Mouse (Mus musculus) intestine, postnatal 0 days (tissue): ENCODE measurements around the gene Rnaseh1. TPM values are rescaled to one million over a fixed set of nuclear protein-coding genes. Genes with fewer than 3 reads are reported as not detected.
A peak's percentile ranks its signal among the peaks of the same experiment; 100 is the strongest.

Source experiments
- ATAC-seq: fragments of 200-750 bp; cut with Nextera tagmentation; 2 replicates; pipeline ENCODE4 v1.8.0; 2017; ENCODE audit warnings: mild to moderate bottlenecking, moderate TSS enrichment, moderate library complexity
- H3K27ac ChIP-seq: fragments of 300-500 bp; sonication (generic); 2 replicates; pipeline ENCODE4 v1.5.1; 2014; ENCODE audit warnings: mild to moderate bottlenecking, low read depth, low read length, moderate library complexity
- H3K27me3 ChIP-seq: fragments of 300-500 bp; sonication (generic); replicated peaks from 2 replicates; pipeline ENCODE4 v1.6.1; 2014; ENCODE audit warnings: low read length, mixed read lengths; ENCODE audit not compliant: control insufficient read depth, insufficient read depth
- H3K36me3 ChIP-seq: fragments of 300-500 bp; sonication (generic); 2 replicates; pipeline ENCODE4 v1.6.1; 2014; ENCODE audit warnings: mild to moderate bottlenecking, moderate library complexity; ENCODE audit not compliant: control insufficient read depth, insufficient read depth
- H3K4me1 ChIP-seq: fragments of 300-500 bp; sonication (generic); replicated peaks from 2 replicates; pipeline ENCODE4 v1.6.1; 2014; ENCODE audit warnings: antibody characterized with exemption, low read length, mixed read lengths; ENCODE audit not compliant: control insufficient read depth, insufficient read depth
- H3K4me2 ChIP-seq: fragments of 300-500 bp; sonication (generic); replicated peaks from 2 replicates; pipeline ENCODE4 v1.6.1; 2014; ENCODE audit warnings: low read depth, mild to moderate bottlenecking, moderate library complexity
- H3K4me3 ChIP-seq: fragments of 300-500 bp; sonication (generic); 2 replicates; pipeline ENCODE4 v1.5.1; 2014; ENCODE audit warnings: low read depth, low read length
- H3K9ac ChIP-seq: fragments of 300-500 bp; sonication (generic); 2 replicates; pipeline ENCODE4 v1.6.1; 2014; ENCODE audit warnings: mild to moderate bottlenecking, low read depth, low read length
- H3K9me3 ChIP-seq: fragments of 300-500 bp; sonication (generic); 2 replicates; pipeline ENCODE4 v1.6.1; 2016; ENCODE audit warnings: mixed run types; ENCODE audit not compliant: control insufficient read depth
- CTCF ChIP-seq: sonication (generic); IDR thresholded peaks from 2 replicates; pipeline ENCODE4 v1.5.1; 2016; ENCODE audit warnings: low read depth, mild to moderate bottlenecking, control low read depth, antibody characterized with exemption, moderate library complexity
- WGBS: fragments of 180-500 bp; shearing (Covaris S2); extraction: QIAGEN DNeasy Blood & Tissue Kit; methylation state at CpG from one replicate; pipeline ENCODE4 v1.1.7; 2014; 5-methylcytosine and 5-hydroxymethylcytosine counted together
- microRNA-seq: library from miRNA; unstranded; fragments of <30 nt; microRNA quantifications from one replicate; pipeline ENCODE4, GENCODE M21; 2016
- polyA plus RNA-seq: library from polyadenylated mRNA; unstranded; fragments of >200 nt; fragmentation: Nextera tagmentation; extraction: Ambion mirVana; gene quantifications from 2 replicates; pipeline ENCODE4 v1.2.1, GENCODE M21; 2015

Rnaseh1 gene
- polyA plus RNA-seq, 1 experiment from 2014 or later, result 13.8 TPM

GRCm38 (mm10) chr12:28700101-28700511 is 50.7 kb downstream of the Rnaseh1 start:
- ATAC-seq, result no peak
- Histone ChIP-seq H3K4me3 (no peak overlapping the region), H3K4me1 (no peaks in the 10 kb centered on the region), H3K4me2 (no peak overlapping the region), H3K9me3 (no peaks in the 10 kb centered on the region), H3K27me3 (no peaks in the 10 kb centered on the region), H3K27ac (no peak overlapping the region), H3K9ac (no peak overlapping the region), H3K36me3 (peaks cover 34% of the 10 kb centered on the region)
- 40% methylated on average over 3 of the region's 3 CpGs for WGBS
- no peak for TF ChIP-seq CTCF

GRCm38 (mm10) chr12:28700561-28701025 is 51.2 kb downstream of the Rnaseh1 start:
- H3K4me3 ChIP-seq, result no peak overlapping the region
- H3K27me3 ChIP-seq, result no peaks in the 10 kb centered on the region
- no peak for ATAC-seq
- no peaks in the 10 kb centered on the region for H3K9me3 ChIP-seq
- H3K27ac ChIP-seq, result no peak overlapping the region
- H3K4me2 ChIP-seq, result no peak overlapping the region
- WGBS, result 78% methylated on average over 19 of the region's 19 CpGs
- H3K4me1 ChIP-seq, result no peaks in the 10 kb centered on the region
- H3K9ac ChIP-seq, result no peak overlapping the region
- no peak for TF ChIP-seq CTCF
- peaks cover 31% of the 10 kb centered on the region for H3K36me3 ChIP-seq

- no peaks in the 10 kb centered on the region for H3K27me3 ChIP-seq
- no peaks in the 10 kb centered on the region for H3K4me1 ChIP-seq
- H3K27ac ChIP-seq, result no peak overlapping the region
- ATAC-seq, result peak; percentile 39; the same call in 1 of the 2 replicates
- no peak overlapping the region for H3K4me3 ChIP-seq
- no peak overlapping the region for H3K9ac ChIP-seq
- H3K9me3 ChIP-seq, result no peaks in the 10 kb centered on the region
- 69% methylated on average over 11 of the region's 11 CpGs for WGBS
- no peak overlapping the region for H3K4me2 ChIP-seq
- TF ChIP-seq CTCF, result no peak; the same call in 1 of the 2 replicates
- H3K36me3 ChIP-seq, result peaks cover 25% of the 10 kb centered on the region
Measured at GRCm38 (mm10) chr12:28701302-28701701, 51.9 kb downstream of the Rnaseh1 start.

DNA sequence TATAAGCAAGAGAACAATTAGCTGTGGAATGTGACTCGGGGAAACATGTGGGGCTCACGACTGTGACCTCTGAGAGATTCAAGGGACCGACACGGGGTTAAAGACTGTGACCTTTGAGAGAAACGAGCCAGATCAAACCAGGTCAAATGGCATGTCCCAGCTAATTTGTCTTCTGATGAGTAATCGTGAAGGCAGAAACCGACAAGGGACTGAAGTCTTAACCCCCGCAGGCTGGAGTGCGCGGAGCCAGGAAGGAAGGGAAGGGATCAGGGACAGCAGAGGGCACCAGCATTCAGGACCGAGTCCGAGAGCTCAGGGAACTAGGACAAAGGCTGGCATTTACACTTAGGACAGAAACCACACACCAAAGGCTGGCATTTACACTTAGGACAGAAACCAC is 55.0 kb downstream of the Rnaseh1 start:
- no peak overlapping the region for H3K4me2 ChIP-seq

GRCm38 (mm10) chr12:28705204-28705603 is 55.8 kb downstream of the Rnaseh1 start:
- no peaks in the 10 kb centered on the region for H3K27me3 ChIP-seq
- H3K4me3 ChIP-seq, result no peak overlapping the region
- ATAC-seq, result no peak
- H3K9me3 ChIP-seq, result no peaks in the 10 kb centered on the region
- WGBS, result 85% methylated on average over 6 of the region's 6 CpGs
- H3K9ac ChIP-seq, result no peak overlapping the region
- no peaks in the 10 kb centered on the region for H3K4me1 ChIP-seq
- TF ChIP-seq CTCF, result no peak
- peaks cover 42% of the 10 kb centered on the region for H3K36me3 ChIP-seq
- no peak overlapping the region for H3K27ac ChIP-seq
- H3K4me2 ChIP-seq, result no peak overlapping the region

More for the DNA sequence above, 55.0 kb downstream of the Rnaseh1 start:
- Histone ChIP-seq H3K27me3 (no peaks in the 10 kb centered on the region), H3K36me3 (peaks cover 34% of the 10 kb centered on the region; the same call in 1 of the 2 replicates), H3K9me3 (no peaks in the 10 kb centered on the region), H3K27ac (no peak overlapping the region), H3K4me3 (no peak overlapping the region), H3K4me1 (no peaks in the 10 kb centered on the region), H3K9ac (no peak overlapping the region)
- ATAC-seq, result no peak
- TF ChIP-seq CTCF, result peak; percentile 26
- 36% methylated on average over 12 of the region's 12 CpGs for WGBS

- Histone ChIP-seq H3K27ac (no peak overlapping the region), H3K9me3 (no peaks in the 10 kb centered on the region), H3K36me3 (peaks cover 62% of the 10 kb centered on the region), H3K4me1 (no peaks in the 10 kb centered on the region), H3K27me3 (no peaks in the 10 kb centered on the region), H3K4me2 (no peak overlapping the region), H3K9ac (no peak overlapping the region), H3K4me3 (no peak overlapping the region)
- 86% methylated on average over 4 of the region's 4 CpGs for WGBS
- ATAC-seq, result no peak
- no peak for TF ChIP-seq CTCF
Measured at GRCm38 (mm10) chr12:28708154-28708553, 58.8 kb downstream of the Rnaseh1 start.

Small RNA genes lying within 50 kb of the gene (microRNA-seq; reads per million reads assigned to microRNA genes)
- gene Mir6937, result not detected

Other genes with a start within 250 kb of the Rnaseh1 start
- not detected in 2 replicates for gene Dcdc2c, start 97.2 kb upstream of the Rnaseh1 start, polyA plus RNA-seq
- not detected in 2 replicates for gene Allc, start 67.1 kb upstream of the Rnaseh1 start, polyA plus RNA-seq
- 0.58 and 0.85 TPM in 2 replicates for gene Colec11, start 26.2 kb upstream of the Rnaseh1 start, polyA plus RNA-seq
- 486 and 504 TPM in 2 replicates for gene Rps7, start 13.6 kb upstream of the Rnaseh1 start, polyA plus RNA-seq
- gene Adi1, start 25.6 kb downstream of the Rnaseh1 start, polyA plus RNA-seq, result 85.9 TPM in 2 replicates
- gene Trappc12, start 100.9 kb downstream of the Rnaseh1 start, polyA plus RNA-seq, result 15.3 and 16.9 TPM in 2 replicates
- 23.0 and 23.3 TPM in 2 replicates for gene Eipr1, start 102.2 kb downstream of the Rnaseh1 start, polyA plus RNA-seq